Mouse (Mus musculus) hindbrain, postnatal 0 days (tissue): ENCODE measurements around the gene Sectm1b. TPM values are rescaled to one million over a fixed set of nuclear protein-coding genes. Genes with fewer than 3 reads are reported as not detected.

ENCODE experiments used
- ATAC-seq: fragments of 200-750 bp; cut with Nextera tagmentation; 2 replicates; pipeline ENCODE4 v1.8.0; 2017; ENCODE audit warnings: mild to moderate bottlenecking, moderate TSS enrichment, moderate library complexity
- DNase-seq: peaks from one replicate; pipeline ENCODE4 v3.0.0-alpha.2; 2015; ENCODE audit warnings: low spot score
- H3K27ac ChIP-seq: fragments of 300-500 bp; sonication (generic); 2 replicates; pipeline ENCODE4 v1.5.1; 2014; ENCODE audit warnings: mild to moderate bottlenecking
- H3K27me3 ChIP-seq: fragments of 300-500 bp; sonication (generic); 2 replicates; pipeline ENCODE4 v1.6.1; 2014; ENCODE audit warnings: low read length, mixed read lengths; ENCODE audit not compliant: insufficient read depth
- H3K36me3 ChIP-seq: fragments of 300-500 bp; sonication (generic); 2 replicates; pipeline ENCODE4 v1.6.1; 2014; ENCODE audit warnings: low read length, mixed read lengths; ENCODE audit not compliant: insufficient read depth
- H3K4me1 ChIP-seq: fragments of 300-500 bp; sonication (generic); 2 replicates; pipeline ENCODE4 v1.6.1; 2014; ENCODE audit warnings: antibody characterized with exemption, low read length, mixed read lengths; ENCODE audit not compliant: insufficient read depth
- H3K4me2 ChIP-seq: fragments of 300-500 bp; sonication (generic); 2 replicates; pipeline ENCODE4 v1.6.1; 2014; ENCODE audit warnings: low read depth, mild to moderate bottlenecking, low read length, moderate library complexity, mixed read lengths
- H3K4me3 ChIP-seq: fragments of 300-500 bp; sonication (generic); 2 replicates; pipeline ENCODE4 v1.5.1; 2014; ENCODE audit warnings: low read length
- H3K9ac ChIP-seq: fragments of 300-500 bp; sonication (generic); replicated peaks from 2 replicates; pipeline ENCODE4 v1.6.1; 2014; ENCODE audit warnings: mild to moderate bottlenecking, low read length, moderate library complexity, mixed read lengths
- H3K9me3 ChIP-seq: fragments of 300-500 bp; sonication (generic); 2 replicates; pipeline ENCODE4 v1.6.1; 2016; ENCODE audit warnings: low read length, mixed read lengths
- CTCF ChIP-seq: IDR thresholded peaks from 2 replicates; pipeline ENCODE4 v1.5.1; 2016; ENCODE audit warnings: antibody characterized with exemption, control low read depth, low read depth
- WGBS: fragments of 180-500 bp; shearing (Covaris S2); extraction: QIAGEN DNeasy Blood & Tissue Kit; methylation state at CpG from one replicate; pipeline ENCODE4 v1.1.7; 2014; 5-methylcytosine and 5-hydroxymethylcytosine counted together
- polyA plus RNA-seq: library from polyadenylated mRNA; unstranded; fragments of >200 nt; fragmentation: Nextera tagmentation; extraction: Ambion mirVana; gene quantifications from 2 replicates; pipeline ENCODE4 v1.2.1, GENCODE M21; 2015
- total RNA-seq: library from RNA; depleted of rRNA; stranded (reverse); fragments of >200 nt; gene quantifications from 2 replicates; pipeline ENCODE4 v1.2.3, GENCODE M21; 2014

Gene Sectm1b
- total and polyA plus RNA-seq, 2 experiments from 2014 or later = not detected

DNA sequence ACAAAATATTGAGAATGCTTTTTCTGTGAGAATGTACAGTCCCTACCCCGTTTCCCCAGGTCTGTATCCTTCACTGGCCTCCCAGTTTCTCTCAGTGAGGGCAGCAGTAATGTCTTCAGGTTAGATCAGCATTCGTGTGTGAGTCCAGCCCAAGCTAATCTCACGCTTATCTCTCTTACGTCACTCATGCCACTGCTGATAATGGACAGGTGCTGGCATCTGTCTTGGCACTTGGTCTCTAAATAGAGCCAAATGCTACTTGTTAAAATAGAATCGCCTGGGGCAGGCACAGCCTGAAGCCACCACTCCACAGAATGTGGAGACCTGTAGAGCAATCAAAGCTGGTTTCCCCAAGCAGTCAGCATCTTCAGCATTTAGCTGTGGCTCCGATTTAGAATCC is 25.6 kb upstream of the Sectm1b start:
- TF ChIP-seq CTCF = no peak
- no peak overlapping the region for H3K4me2 ChIP-seq
- no peaks in the 10 kb centered on the region for H3K36me3 ChIP-seq
- no peaks in the 10 kb centered on the region for H3K4me1 ChIP-seq
- no peak overlapping the region for H3K9ac ChIP-seq
- H3K4me3 ChIP-seq = no peak overlapping the region
- no peak overlapping the region for H3K27ac ChIP-seq
- H3K27me3 ChIP-seq = no peaks in the 10 kb centered on the region
- WGBS = 82% methylated on average over 6 of the region's 6 CpGs
- DNase-seq = no peak
- no peaks in the 10 kb centered on the region for H3K9me3 ChIP-seq
- ATAC-seq = no peak

- no peak for TF ChIP-seq CTCF
- no peak overlapping the region for H3K4me3 ChIP-seq
- DNase-seq (no peak), ATAC-seq (no peak)
- H3K9me3 ChIP-seq = no peaks in the 10 kb centered on the region
- H3K27ac ChIP-seq = no peak overlapping the region
- no peak overlapping the region for H3K9ac ChIP-seq
- WGBS = 72% methylated on average over 4 of the region's 4 CpGs
- no peaks in the 10 kb centered on the region for H3K36me3 ChIP-seq
- H3K27me3 ChIP-seq = no peaks in the 10 kb centered on the region
- H3K4me1 ChIP-seq = no peaks in the 10 kb centered on the region
- no peak overlapping the region for H3K4me2 ChIP-seq
Measured at GRCm38 (mm10) chr11:121086296-121086695, 22.9 kb upstream of the Sectm1b start.

DNA sequence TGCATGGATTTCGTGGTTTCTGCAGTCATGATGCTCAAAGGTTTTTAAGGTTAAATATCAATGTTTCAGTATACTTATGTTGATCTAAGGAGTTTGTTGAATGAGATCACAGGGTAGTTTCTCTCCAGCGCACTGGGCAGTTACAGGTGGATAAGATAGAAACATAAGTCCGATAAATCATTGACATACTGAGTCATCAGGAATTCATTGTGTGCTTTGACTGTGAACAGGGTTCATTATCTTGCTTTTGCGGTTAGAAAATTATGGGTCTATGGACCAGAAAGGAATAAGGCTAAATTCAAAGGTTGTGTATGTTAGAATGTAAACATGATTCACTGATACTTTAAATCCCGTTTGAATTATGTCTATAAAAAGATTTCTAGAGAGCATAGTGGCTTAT is 21.8 kb upstream of the Sectm1b start:
- Histone ChIP-seq H3K4me3 (no peak overlapping the region), H3K27me3 (no peaks in the 10 kb centered on the region), H3K4me2 (no peak overlapping the region), H3K9me3 (no peaks in the 10 kb centered on the region), H3K36me3 (no peaks in the 10 kb centered on the region), H3K9ac (no peak overlapping the region), H3K4me1 (no peaks in the 10 kb centered on the region), H3K27ac (no peak overlapping the region)
- no peak for TF ChIP-seq CTCF
- DNase-seq (no peak), ATAC-seq (no peak)
- 81% methylated on average over 5 of the region's 5 CpGs for WGBS

- Histone ChIP-seq H3K4me1 (no peaks in the 10 kb centered on the region), H3K9me3 (no peaks in the 10 kb centered on the region), H3K4me2 (no peak overlapping the region), H3K27ac (no peak overlapping the region), H3K27me3 (no peaks in the 10 kb centered on the region), H3K9ac (no peak overlapping the region), H3K36me3 (no peaks in the 10 kb centered on the region), H3K4me3 (no peak overlapping the region)
- TF ChIP-seq CTCF = no peak
- DNase-seq = no peak
- ATAC-seq = no peak
- WGBS = 79% methylated on average over 6 of the region's 6 CpGs
Measured at GRCm38 (mm10) chr11:121082857-121083500, 19.6 kb upstream of the Sectm1b start.

DNA sequence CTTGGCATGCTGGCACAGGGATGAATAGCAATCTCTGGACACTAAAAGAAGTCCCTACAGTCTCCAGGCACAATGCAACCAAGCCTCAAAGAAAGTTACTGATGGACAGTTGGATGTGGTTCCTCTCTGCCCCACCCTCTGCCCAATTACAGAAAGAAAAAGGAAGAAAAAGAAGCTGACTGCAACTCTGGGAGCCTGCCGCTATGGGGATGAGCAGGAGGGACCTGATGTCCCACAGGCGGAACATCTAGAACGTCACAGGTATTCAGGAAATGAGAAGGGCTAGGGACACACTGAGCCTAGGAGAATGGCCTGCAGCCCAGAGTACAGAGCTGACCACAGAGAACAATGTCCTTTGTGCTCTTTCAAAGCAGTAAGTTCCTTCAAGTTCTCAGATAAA is 18.9 kb upstream of the Sectm1b start:
- no peak overlapping the region for H3K4me2 ChIP-seq

GRCm38 (mm10) chr11:121081120-121081519 is 17.8 kb upstream of the Sectm1b start, which contains the start of gene Sectm1a:
Gene Sectm1a, minus strand, starts transcription at chr11:121081220.
- no peak within 1 kb of the TSS for H3K9ac ChIP-seq
- H3K9me3 ChIP-seq = no peaks in the 10 kb centered on the region
- no peaks in the 10 kb centered on the region for H3K4me1 ChIP-seq
- H3K4me2 ChIP-seq = no peak within 1 kb of the TSS
- ATAC-seq (no peak), DNase-seq (no peak)
- H3K27ac ChIP-seq = no peak within 1 kb of the TSS
- H3K27me3 ChIP-seq = no peaks in the 10 kb centered on the region
- TF ChIP-seq CTCF = no peak
- H3K4me3 ChIP-seq = no peak within 1 kb of the TSS
- H3K36me3 ChIP-seq = no peaks in the 10 kb centered on the region
- 63% methylated on average over 3 of the region's 3 CpGs for WGBS

More for the DNA sequence above, 18.9 kb upstream of the Sectm1b start:
- ATAC-seq (no peak), DNase-seq (no peak)
- 79% methylated on average over 3 of the region's 3 CpGs for WGBS
- H3K27ac ChIP-seq = no peak overlapping the region
- H3K9me3 ChIP-seq = no peaks in the 10 kb centered on the region
- no peaks in the 10 kb centered on the region for H3K27me3 ChIP-seq
- no peaks in the 10 kb centered on the region for H3K36me3 ChIP-seq
- H3K4me1 ChIP-seq = no peaks in the 10 kb centered on the region
- no peak for TF ChIP-seq CTCF
- no peak overlapping the region for H3K9ac ChIP-seq
- H3K4me3 ChIP-seq = no peak overlapping the region

- 96% methylated on average over 8 of the region's 8 CpGs for WGBS
- H3K9me3 ChIP-seq = no peaks in the 10 kb centered on the region
- H3K36me3 ChIP-seq = no peaks in the 10 kb centered on the region
- H3K9ac ChIP-seq = no peak overlapping the region
- no peak for ATAC-seq
- no peak overlapping the region for H3K27ac ChIP-seq
- H3K4me2 ChIP-seq = no peak overlapping the region
- no peaks in the 10 kb centered on the region for H3K27me3 ChIP-seq
- no peak for DNase-seq
- H3K4me3 ChIP-seq = no peak overlapping the region
- no peaks in the 10 kb centered on the region for H3K4me1 ChIP-seq
- TF ChIP-seq CTCF = no peak
Measured at GRCm38 (mm10) chr11:121080330-121080729, 17.0 kb upstream of the Sectm1b start.
